Mouse (Mus musculus) CH12.LX (cell line): ENCODE results near the gene Nfatc2.

Experiments used
- CTCF ChIP-seq, 2 experiments: IDR thresholded peaks in 1 of 2; conservative IDR thresholded peaks in 1 of 2; 2 replicates each; pipeline ENCODE4 v1.5.1; 2011 to 2012; ENCODE audit warnings: low read depth in 2 of 2, low read length in 2 of 2, improper control_type of control experiment in 1 of 2, inconsistent platforms in 1 of 2, mild to moderate bottlenecking in 1 of 2, moderate library complexity in 1 of 2
- POLR2A ChIP-seq: IDR thresholded peaks from 2 replicates; pipeline ENCODE4 v1.6.1; 2011; ENCODE audit warnings: low read depth, mild to moderate bottlenecking, improper control_type of control experiment, low read length
- SMC3 ChIP-seq: IDR thresholded peaks from 2 replicates; pipeline ENCODE4 v1.6.1; 2011; ENCODE audit warnings: low read depth, low read length, improper control_type of control experiment
- USF2 ChIP-seq: conservative IDR thresholded peaks from 2 replicates; pipeline ENCODE4 v1.6.1; 2011; ENCODE audit warnings: low read depth, low read length, improper control_type of control experiment

- TF ChIP-seq POLR2A (no peak), SMC3 (no peak), CTCF (conservative IDR thresholded peaks at IDR 0.05 in 1 of 2, IDR thresholded peaks at IDR 0.05 in 1 of 2; ENCODE audit: low read depth in 2 of 2, low read length in 2 of 2) (no peak), USF2 (no peak)
Observed at GRCm38 (mm10) chr2:168648171-168648570, 46.7 kb upstream of the Nfatc2 start.
